Mouse (Mus musculus): ENCODE measurements around the gene Cyp11a1. TPM values are rescaled to one million over a fixed set of nuclear protein-coding genes. Genes with fewer than 3 reads are reported as not detected.

Cyp11a1 gene
- polyA plus RNA-seq, 1 experiment: 0.04 TPM

DNA sequence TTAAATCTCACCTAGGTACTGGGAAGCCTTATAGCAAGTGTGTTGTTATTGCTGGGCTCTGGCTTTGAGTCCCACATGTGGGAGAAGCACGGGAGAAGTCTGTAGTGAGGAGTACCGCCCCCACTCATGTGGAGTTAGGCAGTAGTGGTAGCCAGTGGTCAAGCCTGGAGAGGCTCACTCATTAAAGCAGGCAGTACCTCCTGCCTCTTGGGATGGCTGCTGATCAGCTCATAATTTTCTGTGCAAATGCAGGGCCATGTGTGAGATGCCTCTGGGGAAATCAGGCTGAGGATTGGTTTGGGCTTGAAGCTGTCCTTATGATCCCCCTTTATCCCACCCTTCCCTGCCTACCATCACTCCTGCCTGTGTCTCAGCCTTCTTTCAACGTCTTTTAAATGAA is 68.3 kb downstream of the Cyp11a1 start:
- H3ac ChIP-seq (ENCODE audit: control insufficient read depth, insufficient read length, low read depth): no peak overlapping the region
- peaks cover 59% of the 10 kb centered on the region for H3K27me3 ChIP-seq (ENCODE audit: control insufficient read depth, insufficient read depth, insufficient read length)
- no peak overlapping the region for H3K4me3 ChIP-seq (ENCODE audit: insufficient read depth, poor library complexity, severe bottlenecking)
- H3K79me2 ChIP-seq (ENCODE audit: control insufficient read depth, insufficient read depth): no peaks in the 10 kb centered on the region
- H3K79me3 ChIP-seq (ENCODE audit: low read depth): no peaks in the 10 kb centered on the region
- no peaks in the 10 kb centered on the region for H3K36me3 ChIP-seq (ENCODE audit: control insufficient read depth, insufficient read depth)
- no peak for TF ChIP-seq CTCF (IDR thresholded peaks at IDR 0.05; ENCODE audit: control insufficient read depth, insufficient read depth, insufficient read length)
- no peak for TF ChIP-seq USF1 (IDR thresholded peaks at IDR 0.05; ENCODE audit: low read depth)
- TF ChIP-seq MYOG (IDR thresholded peaks at IDR 0.05; ENCODE audit: control insufficient read depth, extremely low read depth, insufficient read length): no peak
- TF ChIP-seq MYOD1 (IDR thresholded peaks at IDR 0.05; ENCODE audit: control insufficient read depth, insufficient read length, low read depth): no peak
- no peak for TF ChIP-seq CEBPB (IDR thresholded peaks at IDR 0.05; ENCODE audit: low read depth)
- TF ChIP-seq MAX (IDR thresholded peaks at IDR 0.05): no peak
- TF ChIP-seq FOSL1 (IDR thresholded peaks at IDR 0.05; ENCODE audit: insufficient read depth, low read length, poor library complexity, severe bottlenecking): no peak

Other genes starting within 250 kb of the Cyp11a1 start
- gene Clk3, start 240.6 kb upstream of the Cyp11a1 start, polyA plus RNA-seq (2012; fragmentation: generic; extraction: Trizol): 50.9 TPM
- gene Arid3b, start 169.6 kb upstream of the Cyp11a1 start, polyA plus RNA-seq (2012; fragmentation: generic; extraction: Trizol): 0.87 TPM
- 59.0 TPM for gene Ubl7, start 95.4 kb upstream of the Cyp11a1 start, polyA plus RNA-seq (2012; fragmentation: generic; extraction: Trizol)
- 53.8 TPM for gene Sema7a, start 66.3 kb upstream of the Cyp11a1 start, polyA plus RNA-seq (2012; fragmentation: generic; extraction: Trizol)
- 0.29 TPM for gene Stra6, start 57.4 kb downstream of the Cyp11a1 start, polyA plus RNA-seq (2012; fragmentation: generic; extraction: Trizol)
- gene Ccdc33, start 112.4 kb downstream of the Cyp11a1 start, polyA plus RNA-seq (2012; fragmentation: generic; extraction: Trizol): not detected
- gene Islr, start 197.9 kb downstream of the Cyp11a1 start, polyA plus RNA-seq (2012; fragmentation: generic; extraction: Trizol): 10.3 TPM
- 0.07 TPM for gene Islr2, start 197.9 kb downstream of the Cyp11a1 start, polyA plus RNA-seq (2012; fragmentation: generic; extraction: Trizol)
- gene Pml, start 243.4 kb downstream of the Cyp11a1 start, polyA plus RNA-seq (2012; fragmentation: generic; extraction: Trizol): 24.3 TPM
- gene Stoml1, start 246.8 kb downstream of the Cyp11a1 start, polyA plus RNA-seq (2012; fragmentation: generic; extraction: Trizol): 13.4 TPM

Measured in C2C12 (cell line).